Mouse (Mus musculus): ENCODE data around the gene Mgat4a. TPM values are rescaled to one million over a fixed set of nuclear protein-coding genes. Genes with fewer than 3 reads are reported as not detected.

Mgat4a gene
- total and polyA plus RNA-seq, 3 experiments, result 22.3 to 23.2 (median 22.9) TPM

DNA sequence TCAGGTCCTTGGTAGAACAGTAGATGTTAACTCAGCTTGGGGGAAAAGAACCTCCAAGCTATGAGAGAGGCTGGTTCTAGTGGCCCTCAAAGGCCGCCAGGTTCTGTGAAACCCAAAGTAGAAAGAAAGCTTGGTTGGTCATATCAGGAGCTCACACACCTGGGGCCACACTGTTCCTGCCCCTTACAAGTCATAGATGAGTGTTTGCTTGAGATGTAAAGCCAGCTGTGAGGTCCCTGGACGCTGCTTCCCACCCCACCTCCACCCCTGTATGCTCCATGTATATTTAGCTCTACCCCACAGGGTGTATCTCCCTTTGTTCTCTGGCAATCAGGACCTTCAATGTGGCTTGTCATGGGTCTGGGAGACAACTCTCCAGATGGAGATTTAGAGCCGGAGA lies 132.1 kb downstream of the Mgat4a start:
- H3K27ac ChIP-seq (ENCODE audit: insufficient read depth, low read depth), result no peak overlapping the region
- peaks cover 17 to 44% of the 10 kb centered on the region in 2 experiments for H3K4me1 ChIP-seq (ENCODE audit: control insufficient read depth in 1 of 2, insufficient read depth in 2 of 2)
- H3K4me2 ChIP-seq (ENCODE audit: insufficient read depth, low read depth, poor library complexity, severe bottlenecking), result no peak overlapping the region
- no peaks in the 10 kb centered on the region for H3K79me2 ChIP-seq (replicated peaks; ENCODE audit: control insufficient read depth, extremely low read depth, insufficient read depth, poor library complexity, severe bottlenecking)
- H3K9ac ChIP-seq (ENCODE audit: insufficient read depth, low read depth), result no peak overlapping the region
- no peaks in the 10 kb centered on the region for H3K9me3 ChIP-seq (replicated peaks; ENCODE audit: low read length)
- no peaks in the 10 kb centered on the region for H3K27me3 ChIP-seq (replicated peaks)
- peaks cover under 1 to 16% of the 10 kb centered on the region in 2 experiments for H3K36me3 ChIP-seq (replicated peaks in 1 of 2; ENCODE audit: control insufficient read depth in 1 of 2, insufficient read depth in 1 of 2, low read length in 1 of 2)
- in situ Hi-C loops (cut with MboI; ENCODE audit: low pct_ligation_motif_present, low pct_unique_long_range_greater_than_20kb, low sequenced_read_pairs) (no loop called here), dilution Hi-C loops (cut with MboI; ENCODE audit: extremely low pct_ligation_motif_present, extremely low pct_unique_long_range_greater_than_20kb, low sequenced_read_pairs) (no loop called here)
- no peak overlapping the region for H3K4me3 ChIP-seq (replicated peaks in 1 of 3; ENCODE audit: low read depth in 2 of 3, low read length in 2 of 3, poor library complexity in 1 of 3)
- TF ChIP-seq KAT2A (IDR thresholded peaks at IDR 0.05; ENCODE audit: insufficient replicate concordance, low read length), result no peak
- peak; percentile 31; the same call in 1 of the 2 replicates for TF ChIP-seq IRF4 (IDR thresholded peaks at IDR 0.05; ENCODE audit: low read depth, low read length)
- no peak for TF ChIP-seq CHD1 (IDR thresholded peaks at IDR 0.05; ENCODE audit: low read depth, low read length)
- TF ChIP-seq TCF12 (IDR thresholded peaks at IDR 0.05; ENCODE audit: low read depth, low read length), result peak; percentile 53; the same call in 1 of the 2 replicates
- no peak for TF ChIP-seq CTCF (conservative IDR thresholded peaks at IDR 0.05 in 1 of 2, IDR thresholded peaks at IDR 0.05 in 1 of 2; ENCODE audit: low read depth in 2 of 2, low read length in 2 of 2)
- no peak for TF ChIP-seq POLR2AphosphoS2 (IDR thresholded peaks at IDR 0.05; ENCODE audit: low read depth, low read length)
- no peak for TF ChIP-seq BHLHE40 (IDR thresholded peaks at IDR 0.05; ENCODE audit: low read depth, low read length)
- peak; percentile 51 for TF ChIP-seq EP300 (IDR thresholded peaks at IDR 0.05; ENCODE audit: low read length)
- no peak for DNase-seq (ENCODE audit: extremely low read depth)

DNA sequence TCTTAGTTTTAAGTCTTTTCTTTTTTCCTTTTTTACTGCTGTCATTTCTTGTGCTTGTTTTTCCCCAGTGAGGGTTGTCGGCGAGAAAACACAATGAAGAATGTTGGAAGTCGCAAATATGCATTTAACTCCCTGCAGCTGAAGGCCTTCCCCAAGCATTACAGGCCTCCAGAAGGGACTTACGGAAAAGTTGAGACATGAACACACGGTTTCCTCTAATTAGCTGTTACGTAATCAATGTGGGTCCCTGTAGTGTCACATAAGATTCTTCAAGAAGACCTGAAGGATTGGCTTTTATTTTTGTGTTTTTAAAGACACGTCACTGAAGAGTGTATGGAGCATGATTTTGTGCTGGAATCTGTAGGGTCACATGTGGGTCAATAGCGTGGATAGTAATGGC lies 132.8 kb downstream of the Mgat4a start:
- peaks cover 3 to 16% of the 10 kb centered on the region in 2 experiments for H3K36me3 ChIP-seq (replicated peaks in 1 of 2; ENCODE audit: control insufficient read depth in 1 of 2, insufficient read depth in 1 of 2, low read length in 1 of 2)
- TF ChIP-seq ZKSCAN1 (IDR thresholded peaks at IDR 0.05; ENCODE audit: borderline replicate concordance, low read depth, low read length), result no peak
- peak; percentile 26; the same call in 1 of the 2 replicates for TF ChIP-seq EP300 (IDR thresholded peaks at IDR 0.05; ENCODE audit: low read length)
- no peak for TF ChIP-seq MAFK (IDR thresholded peaks at IDR 0.05; ENCODE audit: insufficient replicate concordance, low read length)
- TF ChIP-seq GABPA (IDR thresholded peaks at IDR 0.05; ENCODE audit: insufficient replicate concordance, low read depth, low read length), result no peak
- no peak for TF ChIP-seq RCOR1 (conservative IDR thresholded peaks at IDR 0.05; ENCODE audit: low read depth, low read length)
- peak; percentile 39; the same call in 1 of the 2 replicates for TF ChIP-seq JUND (conservative IDR thresholded peaks at IDR 0.05; ENCODE audit: low read depth, low read length)
- no peak for TF ChIP-seq MYC (IDR thresholded peaks at IDR 0.05; ENCODE audit: low read depth, low read length)
- TF ChIP-seq HCFC1 (IDR thresholded peaks at IDR 0.05; ENCODE audit: low read depth, low read length), result no peak
- dilution Hi-C loops (cut with MboI; ENCODE audit: extremely low pct_ligation_motif_present, extremely low pct_unique_long_range_greater_than_20kb, low sequenced_read_pairs), result no loop called here
- in situ Hi-C loops (cut with MboI; ENCODE audit: low pct_ligation_motif_present, low pct_unique_long_range_greater_than_20kb, low sequenced_read_pairs), result no loop called here
- DNase-seq (ENCODE audit: extremely low read depth), result no peak
- no peak overlapping the region for H3K4me3 ChIP-seq (replicated peaks in 1 of 3; ENCODE audit: low read depth in 2 of 3, low read length in 2 of 3, poor library complexity in 1 of 3)
- no peaks in the 10 kb centered on the region for H3K27me3 ChIP-seq (replicated peaks)
- no peaks in the 10 kb centered on the region for H3K9me3 ChIP-seq (replicated peaks; ENCODE audit: low read length)
- no peaks in the 10 kb centered on the region for H3K79me2 ChIP-seq (replicated peaks; ENCODE audit: control insufficient read depth, extremely low read depth, insufficient read depth, poor library complexity, severe bottlenecking)
- peaks cover 17 to 44% of the 10 kb centered on the region in 2 experiments for H3K4me1 ChIP-seq (ENCODE audit: control insufficient read depth in 1 of 2, insufficient read depth in 2 of 2)
- H3K9ac ChIP-seq (ENCODE audit: insufficient read depth, low read depth), result no peak overlapping the region
- no peak overlapping the region for H3K27ac ChIP-seq (ENCODE audit: insufficient read depth, low read depth)
- no peak overlapping the region for H3K4me2 ChIP-seq (ENCODE audit: insufficient read depth, low read depth, poor library complexity, severe bottlenecking)
